Mouse (Mus musculus): ENCODE results near the gene A630089N07Rik. TPM values are rescaled to one million over a fixed set of nuclear protein-coding genes. Genes with fewer than 3 reads are reported as not detected.
"Not testable (repeated sequence)": the region's sequence is repeated elsewhere in the genome, so short reads cannot be mapped to it uniquely, and the experiment has no call there.

A630089N07Rik gene
- 0.08 TPM in 1 of 2 replicates, not detected in the other for polyA plus RNA-seq (2012; ENCODE audit: insufficient read depth, low replicate concordance)

DNA sequence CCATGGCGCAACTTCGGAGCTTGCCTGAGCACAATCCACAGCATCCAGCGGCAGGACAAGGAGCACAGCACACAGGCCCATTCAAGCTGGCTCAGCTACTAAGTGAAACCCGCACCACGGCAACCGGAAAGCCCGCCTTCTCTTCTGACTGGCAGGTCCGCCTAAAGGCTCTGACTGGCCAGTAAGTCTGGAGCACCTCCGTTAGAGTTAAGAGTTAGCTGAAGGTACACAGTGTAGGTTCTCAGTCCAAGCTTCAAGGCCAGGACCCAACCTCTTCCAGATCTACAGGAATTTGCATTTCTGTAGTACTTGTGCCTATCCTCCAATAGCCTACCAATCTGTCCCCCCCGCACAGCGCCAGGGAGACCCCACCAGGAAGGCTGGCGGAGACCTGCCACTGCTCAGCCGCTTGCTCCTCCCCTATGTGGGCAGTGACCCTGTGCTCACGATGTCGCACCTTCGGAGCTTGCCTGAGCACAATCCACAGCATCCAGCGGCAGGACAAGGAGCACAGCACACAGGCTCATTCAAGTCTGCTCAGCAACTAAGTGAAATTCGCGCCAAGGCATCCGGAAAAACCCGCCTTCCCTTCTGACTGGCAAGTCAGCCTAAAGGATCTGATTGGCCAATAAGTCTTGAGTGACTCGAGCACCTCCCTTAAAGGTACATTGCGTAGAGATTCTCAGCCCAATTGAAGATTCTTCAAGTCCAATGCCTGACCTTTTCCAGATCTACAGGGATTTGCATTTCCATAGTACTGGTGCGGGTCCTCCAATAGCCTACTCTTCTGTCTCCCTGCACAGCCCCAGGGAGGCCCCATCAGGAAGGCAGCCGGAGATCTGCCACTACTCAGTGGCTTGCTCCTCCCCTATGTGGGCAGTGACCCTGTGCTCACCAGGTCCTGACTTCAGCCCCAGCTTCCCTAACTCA is at the start of gene A630089N07Rik:
Gene A630089N07Rik (minus strand): TSS at position 562 of the 930 bp plus-strand sequence.
- H3K27me3 ChIP-seq (replicated peaks); H3K36me3 ChIP-seq (replicated peaks; ENCODE audit: low read length); H3K9me3 ChIP-seq: not testable (repeated sequence)
- H3K4me1 ChIP-seq, result peaks cover 17% of the 10 kb centered on the region; the same call in 1 of the 2 replicates
- H3K4me3 ChIP-seq (replicated peaks), result peak within 1 kb of the TSS; percentile 91

DNA sequence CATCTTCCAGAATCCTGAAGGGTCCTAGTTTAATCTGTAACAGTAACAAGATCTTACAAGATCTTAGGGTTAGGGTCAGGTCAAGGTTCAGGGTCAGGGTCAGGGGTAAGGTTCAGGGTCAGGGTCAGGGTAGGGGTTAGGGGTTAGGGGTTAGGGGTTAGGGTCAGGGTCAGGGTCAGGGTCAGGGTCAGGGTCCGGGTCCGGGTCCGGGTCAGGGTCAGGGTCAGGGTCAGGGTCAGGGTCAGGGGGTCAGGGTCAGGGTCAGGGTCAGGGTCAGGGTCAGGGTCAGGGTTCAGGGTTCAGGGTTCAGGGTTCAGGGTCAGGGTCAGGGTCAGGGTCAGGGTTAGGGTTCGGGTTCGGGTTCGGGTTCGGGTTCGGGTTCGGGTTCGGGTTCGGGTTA is 24.9 kb upstream of the A630089N07Rik start:
- H3K9me3 ChIP-seq, result 0 out of 2 replicates have a peak, but pooled peaks cover 11% of the 10 kb centered on the region
- TF ChIP-seq GATA1 (IDR thresholded peaks at IDR 0.05; ENCODE audit: borderline replicate concordance, low read length), result no peak
- TF ChIP-seq FLI1 (IDR thresholded peaks at IDR 0.05; ENCODE audit: low read length), result no peak
- no peaks in the 10 kb centered on the region for H3K4me1 ChIP-seq
- H3K4me3 ChIP-seq (replicated peaks), result no peak overlapping the region
- no peaks in the 10 kb centered on the region for H3K27me3 ChIP-seq (replicated peaks)
- no peaks in the 10 kb centered on the region for H3K36me3 ChIP-seq (replicated peaks; ENCODE audit: low read length)

DNA sequence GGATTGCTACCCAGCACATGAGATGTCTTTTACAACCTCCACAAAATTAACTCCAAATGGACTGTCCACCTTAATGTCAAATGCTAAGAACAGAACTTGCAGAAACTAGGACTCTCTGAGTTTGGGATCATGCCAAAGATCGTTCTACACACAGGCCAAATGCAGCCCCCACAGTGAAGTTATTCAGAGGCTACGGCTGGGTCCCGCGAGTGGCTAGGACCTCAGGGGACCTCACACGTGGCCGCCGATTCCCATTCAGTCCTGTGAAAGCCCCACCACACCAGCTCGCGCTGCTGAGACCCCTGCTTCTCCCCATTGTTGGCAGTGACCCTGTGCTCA is 731 bp downstream of the A630089N07Rik start:
- not testable (repeated sequence) for H3K9me3 ChIP-seq; H3K36me3 ChIP-seq (replicated peaks; ENCODE audit: low read length); H3K27me3 ChIP-seq (replicated peaks)
- H3K4me3 ChIP-seq (replicated peaks), result peak overlapping the region; percentile 91
- peaks cover 17% of the 10 kb centered on the region; the same call in 1 of the 2 replicates for H3K4me1 ChIP-seq

DNA sequence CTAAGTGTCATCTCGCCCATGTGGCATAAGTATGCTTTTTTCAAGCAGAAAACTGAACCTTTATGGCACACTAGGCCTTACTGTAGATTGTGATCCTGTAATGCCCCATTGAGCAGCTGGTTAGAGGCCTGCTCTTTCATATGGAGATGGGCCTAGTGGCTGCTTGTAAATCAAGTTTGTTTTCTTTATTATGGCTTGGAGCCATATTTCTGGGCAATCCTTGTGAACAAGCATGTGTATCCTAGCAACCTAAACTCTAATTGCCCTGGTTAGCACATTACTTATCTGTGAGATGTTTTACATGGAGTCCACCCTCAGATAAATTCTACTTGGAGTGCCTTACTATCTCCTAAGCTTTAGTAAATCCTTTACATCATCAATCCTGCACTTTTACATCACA is 1.1 kb downstream of the A630089N07Rik start:
- peaks cover 17% of the 10 kb centered on the region; the same call in 1 of the 2 replicates for H3K4me1 ChIP-seq
- peak overlapping the region; percentile 51 for H3K4me3 ChIP-seq (replicated peaks)
- not testable (repeated sequence) for H3K9me3 ChIP-seq; H3K36me3 ChIP-seq (replicated peaks; ENCODE audit: low read length); H3K27me3 ChIP-seq (replicated peaks)

DNA sequence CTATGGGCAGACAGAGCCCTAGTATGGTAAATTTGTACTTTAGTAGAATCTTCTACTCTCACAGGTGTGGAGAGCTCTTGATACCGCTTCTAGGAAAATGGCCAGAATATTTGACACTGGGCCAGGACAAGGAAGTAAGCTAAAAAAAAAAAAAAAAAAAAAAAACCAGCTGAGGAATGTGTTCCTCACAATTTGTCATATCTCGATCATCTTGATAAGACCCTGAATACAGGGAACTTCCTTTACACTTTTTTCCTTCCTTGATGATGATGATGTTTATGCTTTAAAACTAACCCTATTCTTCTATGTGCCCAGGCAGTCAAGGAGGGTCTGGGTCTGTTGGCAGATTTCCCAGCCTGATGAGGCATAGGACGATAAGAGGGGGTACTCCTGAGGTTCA is 2.9 kb downstream of the A630089N07Rik start:
- H3K4me1 ChIP-seq, result peaks cover 17% of the 10 kb centered on the region; the same call in 1 of the 2 replicates
- H3K27me3 ChIP-seq (replicated peaks); H3K4me3 ChIP-seq (replicated peaks); H3K36me3 ChIP-seq (replicated peaks; ENCODE audit: low read length): not testable (repeated sequence)
- peaks cover 17% of the 10 kb centered on the region for H3K9me3 ChIP-seq

DNA sequence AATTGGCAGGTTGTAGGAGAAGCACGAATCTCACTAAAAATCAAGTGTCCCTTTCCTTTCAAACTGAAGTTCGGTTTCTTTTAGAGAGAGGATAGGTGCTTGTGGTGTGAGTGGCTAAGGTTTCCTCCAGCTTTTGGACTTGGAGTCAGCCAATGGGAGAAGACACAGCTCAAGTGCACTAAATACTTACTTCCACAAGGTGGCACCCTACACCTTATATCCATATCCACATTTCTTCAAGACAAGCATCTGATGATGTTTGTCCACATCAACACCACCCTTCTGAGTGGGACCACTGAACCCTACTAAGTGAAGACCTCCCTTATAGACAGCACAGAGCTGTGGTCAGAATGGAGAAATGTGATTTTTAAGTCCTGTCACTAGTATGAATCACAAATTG is 40.6 kb downstream of the A630089N07Rik start:
- Histone ChIP-seq H3K4me3 (replicated peaks) (no peak overlapping the region), H3K27me3 (replicated peaks) (no peaks in the 10 kb centered on the region)
- no peak for TF ChIP-seq GATA1 (IDR thresholded peaks at IDR 0.05; ENCODE audit: borderline replicate concordance, low read length)
- no peak for TF ChIP-seq FLI1 (IDR thresholded peaks at IDR 0.05; ENCODE audit: low read length)

DNA sequence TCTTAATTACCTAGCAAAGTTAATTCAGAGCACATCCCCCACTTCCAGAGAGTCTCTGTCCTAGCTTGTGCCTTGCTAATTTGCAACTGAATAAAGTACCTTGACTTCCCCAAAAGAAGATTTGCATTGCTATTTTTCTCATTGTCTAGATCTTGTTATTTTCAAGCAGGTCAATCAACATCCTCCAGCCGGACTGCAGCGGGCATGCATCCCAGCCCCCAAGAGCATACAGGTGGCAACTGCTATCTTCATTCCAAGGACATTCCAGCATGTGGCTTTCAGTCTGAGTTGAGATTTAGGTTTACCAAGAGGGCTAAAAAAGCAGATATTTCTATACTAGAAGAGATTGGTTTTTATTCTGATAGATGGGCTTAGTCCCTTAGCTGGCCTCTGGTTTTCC is 47.3 kb downstream of the A630089N07Rik start:
- H3K4me1 ChIP-seq; H3K4me3 ChIP-seq (replicated peaks); H3K27me3 ChIP-seq (replicated peaks): not testable (repeated sequence)
- Histone ChIP-seq H3K36me3 (replicated peaks; ENCODE audit: low read length) (peaks cover 17% of the 10 kb centered on the region), H3K9me3 (peaks cover 13% of the 10 kb centered on the region)

More for the DNA sequence above, 40.6 kb downstream of the A630089N07Rik start:
- Histone ChIP-seq H3K4me1 (no peaks in the 10 kb centered on the region), H3K36me3 (replicated peaks; ENCODE audit: low read length) (peaks cover 2% of the 10 kb centered on the region), H3K9me3 (no peaks in the 10 kb centered on the region)

DNA sequence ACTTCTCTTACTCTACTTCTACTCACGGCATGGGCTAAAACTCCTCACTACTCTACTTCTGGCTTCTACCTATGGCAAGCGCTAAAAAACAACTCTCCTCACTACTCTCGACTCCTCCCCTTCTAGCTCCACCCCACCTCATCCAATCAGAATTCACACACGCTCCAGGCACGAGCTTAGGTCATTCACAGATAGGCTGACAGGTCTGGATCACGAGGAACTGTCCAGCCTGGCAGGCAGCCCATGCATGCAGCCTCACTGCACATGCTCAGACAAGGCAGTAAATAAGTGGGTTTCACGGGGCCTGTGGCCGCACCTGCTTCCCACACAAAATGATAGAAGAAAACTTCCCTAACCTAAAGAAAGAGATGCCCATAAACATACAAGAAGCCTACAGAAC is 56.1 kb downstream of the A630089N07Rik start:
- not testable (repeated sequence) for H3K4me1 ChIP-seq; H3K4me3 ChIP-seq (replicated peaks); H3K27me3 ChIP-seq (replicated peaks)
- H3K36me3 ChIP-seq (replicated peaks; ENCODE audit: low read length), result peaks cover 57% of the 10 kb centered on the region
- peaks cover 45% of the 10 kb centered on the region for H3K9me3 ChIP-seq

DNA sequence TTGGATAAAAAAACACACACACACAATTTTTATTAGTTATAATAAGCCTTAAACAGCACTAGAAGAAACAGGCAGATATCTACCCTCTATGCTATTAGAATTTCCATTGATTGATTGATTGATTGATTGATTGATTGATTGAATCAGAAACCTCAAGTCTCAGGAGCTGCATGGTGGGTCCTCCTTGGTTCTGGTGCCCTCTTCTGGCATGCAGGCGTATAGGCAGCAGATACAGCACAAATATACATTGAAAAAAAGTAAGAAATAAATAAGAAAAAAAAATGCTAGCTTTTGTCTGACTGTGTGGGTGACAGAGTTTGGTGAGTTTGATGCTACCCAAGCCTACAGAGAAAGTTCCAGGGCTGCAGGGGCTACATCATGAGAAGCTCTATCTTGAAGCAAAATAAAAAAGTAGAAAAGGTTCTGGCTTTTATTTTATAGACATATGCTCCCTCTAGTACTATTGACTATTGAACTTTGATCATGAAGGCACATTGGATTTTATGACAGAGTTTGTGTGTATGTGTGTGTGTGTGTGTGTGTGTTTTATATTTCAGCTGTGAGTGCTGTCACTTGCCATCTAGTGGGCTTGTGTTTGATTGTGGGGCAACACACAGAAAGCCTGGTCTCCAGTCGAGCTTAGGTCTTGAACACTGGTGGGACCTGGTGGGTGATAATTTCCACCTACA is 59.4 kb downstream of the A630089N07Rik start:
- no peaks in the 10 kb centered on the region for H3K27me3 ChIP-seq (replicated peaks)
- no peak for TF ChIP-seq FLI1 (IDR thresholded peaks at IDR 0.05; ENCODE audit: low read length)
- no peak for TF ChIP-seq GATA1 (IDR thresholded peaks at IDR 0.05; ENCODE audit: borderline replicate concordance, low read length)
- no peak overlapping the region for H3K4me3 ChIP-seq (replicated peaks)
- H3K9me3 ChIP-seq, result peaks cover 47% of the 10 kb centered on the region
- peaks cover 60% of the 10 kb centered on the region for H3K36me3 ChIP-seq (replicated peaks; ENCODE audit: low read length)
- no peaks in the 10 kb centered on the region for H3K4me1 ChIP-seq

DNA sequence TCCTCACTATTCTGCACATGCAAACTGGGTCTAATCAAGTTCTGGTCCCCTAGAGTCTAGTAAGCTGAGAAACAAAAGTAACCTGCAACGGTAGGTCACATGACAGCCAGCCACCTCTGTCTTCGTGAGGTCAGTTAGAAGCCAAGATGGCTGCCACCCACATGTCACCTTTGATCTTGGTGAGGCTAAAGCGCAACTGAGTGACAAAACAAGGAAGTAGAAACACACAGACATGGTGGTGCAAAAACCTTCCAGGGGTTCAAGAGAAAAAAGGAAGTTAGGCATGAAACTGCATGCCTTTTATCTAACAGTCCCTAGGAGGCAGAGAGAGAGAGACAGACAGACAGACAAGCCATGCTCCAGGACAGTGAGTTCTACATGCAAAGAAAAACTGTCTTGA is 60.2 kb downstream of the A630089N07Rik start:
- Histone ChIP-seq H3K4me1 (no peaks in the 10 kb centered on the region), H3K9me3 (peaks cover 54% of the 10 kb centered on the region), H3K4me3 (replicated peaks) (no peak overlapping the region), H3K36me3 (replicated peaks; ENCODE audit: low read length) (peaks cover 66% of the 10 kb centered on the region), H3K27me3 (replicated peaks) (no peaks in the 10 kb centered on the region)
- TF ChIP-seq GATA1 (IDR thresholded peaks at IDR 0.05; ENCODE audit: borderline replicate concordance, low read length), result no peak
- no peak for TF ChIP-seq FLI1 (IDR thresholded peaks at IDR 0.05; ENCODE audit: low read length)

DNA sequence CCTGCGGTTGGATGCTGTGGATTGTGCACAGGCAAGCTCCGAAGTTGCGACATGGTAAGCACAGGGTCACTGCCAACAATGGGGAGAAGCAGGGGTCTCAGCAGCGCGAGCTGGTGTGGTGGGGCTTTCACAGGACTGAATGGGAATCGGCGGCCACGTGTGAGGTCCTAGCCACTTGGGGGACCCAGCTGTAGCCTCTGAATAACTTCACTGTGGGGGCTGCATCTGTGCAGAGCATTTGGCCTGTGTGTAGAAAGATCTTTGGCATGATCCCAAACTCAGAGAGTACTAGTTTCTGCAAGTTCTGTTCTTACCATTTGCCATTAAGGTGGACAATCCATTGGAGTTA is 84.9 kb downstream of the A630089N07Rik start:
- H3K27me3 ChIP-seq (replicated peaks), result not testable (repeated sequence)
- peak overlapping the region; percentile 94 for H3K4me3 ChIP-seq (replicated peaks)
- peaks cover 19% of the 10 kb centered on the region for H3K9me3 ChIP-seq
- H3K4me1 ChIP-seq, result peaks cover 58% of the 10 kb centered on the region
- peaks cover 32% of the 10 kb centered on the region for H3K36me3 ChIP-seq (replicated peaks; ENCODE audit: low read length)

Data from megakaryocyte, embryonic 14.5 days (primary cell).